Mouse (Mus musculus) gastrocnemius, postnatal 36 days (tissue): ENCODE results near the gene Bid. TPM values are rescaled to one million over a fixed set of nuclear protein-coding genes. Genes with fewer than 3 reads are reported as not detected.
"Not testable (repeated sequence)": the region's sequence is repeated elsewhere in the genome, so short reads cannot be mapped to it uniquely, and the experiment has no call there.

Experiments used
- DNase-seq, 2 experiments: peaks; one replicate each; pipeline ENCODE4 v3.0.0; 2022
- intact Hi-C: fragments of 180-260 bp; cut with DNase I; formaldehyde crosslinking; loops from one replicate; pipeline ENCODE4 v1.15.1; 2025
- total RNA-seq, 2 experiments: library from RNA; stranded (reverse); gene quantifications; 2 replicates each; pipeline ENCODE4 v1.2.3; 2021

The Bid gene
- total RNA-seq, 2 experiments from 2014 or later: 0.48 to 0.49 TPM

GRCm38 (mm10) chr6:120907876-120908597 lies 8.6 kb downstream of the Bid start:
- intact Hi-C loops, DNase-seq: not testable (repeated sequence)

- intact Hi-C loops: no loop called here
- DNase-seq: no peak
Observed at GRCm38 (mm10) chr6:120906521-120906920, 10.1 kb downstream of the Bid start.

- no peak for DNase-seq
- intact Hi-C loops: no loop called here
Observed at GRCm38 (mm10) chr6:120905111-120905510, 11.5 kb downstream of the Bid start.

- intact Hi-C loops: loop anchor here (5.0 kb wide), 1 partner anchor 53 kb away; no protein-coding TSS in a partner anchor
- DNase-seq: no peak
Observed at GRCm38 (mm10) chr6:120903961-120904360, 12.7 kb downstream of the Bid start.

GRCm38 (mm10) chr6:120903450-120903912 lies 13.2 kb downstream of the Bid start:
- intact Hi-C loops: loop anchor here (5.0 kb wide), 1 partner anchor 54 kb away; no protein-coding TSS in a partner anchor
- no peak for DNase-seq

GRCm38 (mm10) chr6:120901776-120902645 lies 14.6 kb downstream of the Bid start:
- intact Hi-C loops: loop anchor here (5.0 kb wide), 1 partner anchor 55 kb away; no protein-coding TSS in a partner anchor
- DNase-seq: no peak

- intact Hi-C loops: no loop called here
- peak in 1 of 2 experiments; percentile 21 for DNase-seq
Observed at GRCm38 (mm10) chr6:120898188-120898833, 18.3 kb downstream of the Bid start.

- intact Hi-C loops: no loop called here
- DNase-seq: no peak
Observed at GRCm38 (mm10) chr6:120894524-120894923, 22.1 kb downstream of the Bid start.

GRCm38 (mm10) chr6:120894089-120894488 lies 22.6 kb downstream of the Bid start:
- no peak for DNase-seq
- intact Hi-C loops: no loop called here

GRCm38 (mm10) chr6:120886696-120887095 lies 30.0 kb downstream of the Bid start:
- intact Hi-C loops: loop anchor here (1.0 kb wide), 1 partner anchor 17 kb away; no protein-coding TSS in a partner anchor
- DNase-seq: no peak

- intact Hi-C loops: no loop called here
- DNase-seq: no peak
Observed at GRCm38 (mm10) chr6:120884436-120884835, 32.2 kb downstream of the Bid start.

GRCm38 (mm10) chr6:120879046-120879445 lies 37.6 kb downstream of the Bid start:
- no peak for DNase-seq
- intact Hi-C loops: no loop called here

GRCm38 (mm10) chr6:120873874-120874273 lies 42.8 kb downstream of the Bid start:
- DNase-seq: no peak
- intact Hi-C loops: no loop called here

GRCm38 (mm10) chr6:120871286-120871685 lies 45.4 kb downstream of the Bid start:
- intact Hi-C loops: no loop called here
- DNase-seq: no peak

GRCm38 (mm10) chr6:120868824-120869223 lies 47.8 kb downstream of the Bid start:
- DNase-seq: no peak
- intact Hi-C loops: loop anchor here (1.0 kb wide), 1 partner anchor 18 kb away; no protein-coding TSS in a partner anchor

GRCm38 (mm10) chr6:120866051-120866814 lies 50.4 kb downstream of the Bid start:
- no peak for DNase-seq
- intact Hi-C loops: no loop called here

GRCm38 (mm10) chr6:120860079-120860478 lies 56.6 kb downstream of the Bid start:
- no peak for DNase-seq
- intact Hi-C loops: no loop called here

GRCm38 (mm10) chr6:120858217-120858711 lies 58.4 kb downstream of the Bid start:
- DNase-seq: no peak
- intact Hi-C loops: no loop called here

- no peak for DNase-seq
- intact Hi-C loops: no loop called here
Observed at GRCm38 (mm10) chr6:120854413-120854812, 62.2 kb downstream of the Bid start.

GRCm38 (mm10) chr6:120850720-120851119 lies 65.9 kb downstream of the Bid start:
- intact Hi-C loops, DNase-seq: not testable (repeated sequence)
